Mouse (Mus musculus) forebrain, embryonic 14.5 days (tissue): ENCODE measurements around the gene P3h2. TPM values are rescaled to one million over a fixed set of nuclear protein-coding genes. Genes with fewer than 3 reads are reported as not detected.

ENCODE experiments used
- ATAC-seq: fragments of 200-750 bp; cut with Nextera tagmentation; 2 replicates; pipeline ENCODE4 v1.8.0; 2017; ENCODE audit warnings: mild to moderate bottlenecking, moderate library complexity
- DNase-seq: peaks from one replicate; pipeline ENCODE4 v3.0.0-alpha.2; 2015; ENCODE audit warnings: low spot score
- H3K27ac ChIP-seq: fragments of 300-500 bp; sonication (generic); 2 replicates; pipeline ENCODE4 v1.5.1; 2014; ENCODE audit warnings: low read depth, mild to moderate bottlenecking, control low read depth, low read length, moderate library complexity
- H3K27me3 ChIP-seq: fragments of 300-500 bp; sonication (generic); replicated peaks from 2 replicates; pipeline ENCODE4 v1.6.1; 2014; ENCODE audit warnings: low read length, control low read depth, mixed read lengths; ENCODE audit not compliant: control insufficient read depth, insufficient read depth
- H3K36me3 ChIP-seq: fragments of 300-500 bp; sonication (generic); 2 replicates; pipeline ENCODE4 v1.6.1; 2014; ENCODE audit warnings: low read length, control low read depth; ENCODE audit not compliant: control insufficient read depth, insufficient read depth
- H3K4me1 ChIP-seq: fragments of 300-500 bp; sonication (generic); 2 replicates; pipeline ENCODE4 v1.6.1; 2014; ENCODE audit warnings: antibody characterized with exemption, low read length, control low read depth; ENCODE audit not compliant: control insufficient read depth, insufficient read depth
- H3K4me2 ChIP-seq: fragments of 300-500 bp; sonication (generic); 2 replicates; pipeline ENCODE4 v1.6.1; 2014; ENCODE audit warnings: mild to moderate bottlenecking, control low read depth, low read length
- H3K4me3 ChIP-seq: fragments of 300-500 bp; sonication (generic); 2 replicates; pipeline ENCODE4 v1.5.1; 2014; ENCODE audit warnings: low read depth, low read length, control low read depth
- H3K9ac ChIP-seq: fragments of 300-500 bp; sonication (generic); 2 replicates; pipeline ENCODE4 v1.6.1; 2014; ENCODE audit warnings: mild to moderate bottlenecking, low read length, control low read depth, moderate library complexity
- H3K9me3 ChIP-seq: fragments of 300-500 bp; sonication (generic); replicated peaks from 2 replicates; pipeline ENCODE4 v1.6.1; 2016; ENCODE audit warnings: low read length, control low read depth, mixed read lengths; ENCODE audit not compliant: control insufficient read depth
- WGBS: fragments of 180-500 bp; shearing (Covaris S2); extraction: QIAGEN DNeasy Blood & Tissue Kit; methylation state at CpG from one replicate; pipeline ENCODE4 v1.1.7; 2014; 5-methylcytosine and 5-hydroxymethylcytosine counted together
- polyA plus RNA-seq: library from polyadenylated mRNA; unstranded; fragments of >200 nt; fragmentation: Nextera tagmentation; extraction: Ambion mirVana; gene quantifications from 2 replicates; pipeline ENCODE4 v1.2.1, GENCODE M21; 2014

Gene P3h2
- polyA plus RNA-seq, 1 experiment from 2014 or later: 0.51 TPM

DNA sequence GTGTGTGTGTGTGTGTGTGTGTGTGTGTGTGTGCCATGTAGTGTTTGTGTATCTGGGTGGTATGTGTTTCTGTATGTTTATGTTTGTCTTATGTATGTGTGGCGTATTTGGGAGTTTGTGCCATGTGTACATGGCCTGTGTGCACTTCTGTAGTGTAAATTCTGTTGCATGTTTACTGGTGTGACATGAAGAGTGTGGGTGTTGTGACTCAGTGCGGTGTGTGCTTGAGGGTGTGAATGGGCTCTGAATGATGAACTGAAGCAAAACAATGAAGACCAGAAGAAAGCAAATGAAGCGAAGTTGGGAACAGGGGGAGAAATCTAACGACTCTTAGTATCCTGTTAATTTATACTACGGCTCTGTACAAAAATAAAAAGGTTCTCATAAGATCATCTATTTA lies 145.7 kb downstream of the P3h2 start:
- Histone ChIP-seq H3K4me3 (no peak overlapping the region), H3K27me3 (no peaks in the 10 kb centered on the region), H3K36me3 (no peaks in the 10 kb centered on the region), H3K4me1 (no peaks in the 10 kb centered on the region), H3K9ac (no peak overlapping the region), H3K27ac (no peak overlapping the region), H3K4me2 (no peak overlapping the region), H3K9me3 (no peaks in the 10 kb centered on the region)
- ATAC-seq: peak; percentile 66; the same call in 1 of the 2 replicates
- WGBS: 55% methylated on average over 5 of the region's 5 CpGs
- DNase-seq: no peak

DNA sequence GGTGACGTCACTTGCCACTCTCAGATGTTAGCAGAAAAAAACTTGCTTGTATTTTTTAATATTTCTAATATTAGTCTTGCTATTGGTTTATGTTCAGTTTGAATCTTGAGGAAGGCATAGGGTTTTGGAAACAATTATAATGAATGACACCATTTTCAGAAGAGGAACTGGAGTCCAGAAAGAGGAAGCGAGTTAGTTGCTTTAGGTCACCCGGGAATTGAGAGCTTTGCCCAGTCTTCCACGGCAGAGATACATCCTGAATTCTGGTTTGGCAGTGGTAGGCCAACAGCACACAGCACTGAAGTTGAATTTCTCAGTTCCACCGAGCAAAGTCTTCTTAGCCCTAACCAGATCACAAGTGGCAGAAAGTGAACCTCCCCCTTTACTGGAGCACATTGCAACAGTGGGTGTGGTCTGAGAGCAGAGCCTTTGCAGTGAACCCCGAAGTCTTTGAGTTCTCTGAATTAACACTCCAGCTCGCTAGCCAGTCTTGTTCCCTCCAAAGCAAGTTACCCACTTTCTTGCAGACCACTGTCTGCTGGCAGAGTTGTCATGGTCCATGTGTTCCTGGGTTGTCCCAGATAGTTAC lies 146.8 kb downstream of the P3h2 start:
- ATAC-seq: no peak
- WGBS: 80% methylated on average over 7 of the region's 7 CpGs
- no peak overlapping the region for H3K27ac ChIP-seq
- H3K27me3 ChIP-seq: no peaks in the 10 kb centered on the region
- no peak overlapping the region for H3K9ac ChIP-seq
- H3K4me1 ChIP-seq: no peaks in the 10 kb centered on the region
- no peak overlapping the region for H3K4me3 ChIP-seq
- DNase-seq: no peak
- H3K4me2 ChIP-seq: no peak overlapping the region
- H3K36me3 ChIP-seq: no peaks in the 10 kb centered on the region
- H3K9me3 ChIP-seq: no peaks in the 10 kb centered on the region

DNA sequence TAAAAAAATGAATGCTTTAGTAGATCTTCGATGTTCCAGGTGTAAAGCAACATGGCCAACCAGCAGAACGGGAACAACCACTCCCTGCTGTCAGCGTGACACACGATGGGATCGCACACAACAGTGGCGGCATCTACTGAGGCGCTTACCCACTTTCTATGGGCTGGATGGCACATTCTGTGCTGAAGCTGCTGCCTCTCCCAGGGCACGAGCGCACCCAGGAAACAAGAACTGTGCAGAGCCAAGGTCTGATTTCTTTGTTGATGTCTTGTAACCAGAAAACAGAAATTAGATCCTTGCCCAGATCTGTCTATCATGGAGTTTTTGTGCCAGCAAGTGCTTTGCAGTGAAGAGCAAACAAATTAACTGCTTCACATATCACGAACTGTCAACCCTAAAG lies 147.4 kb downstream of the P3h2 start:
- no peak for ATAC-seq
- Histone ChIP-seq H3K4me3 (no peak overlapping the region), H3K9me3 (no peaks in the 10 kb centered on the region), H3K27ac (no peak overlapping the region), H3K36me3 (no peaks in the 10 kb centered on the region), H3K27me3 (no peaks in the 10 kb centered on the region), H3K4me1 (no peaks in the 10 kb centered on the region), H3K9ac (no peak overlapping the region), H3K4me2 (no peak overlapping the region)
- 80% methylated on average over 10 of the region's 10 CpGs for WGBS
- DNase-seq: peak; percentile 54

DNA sequence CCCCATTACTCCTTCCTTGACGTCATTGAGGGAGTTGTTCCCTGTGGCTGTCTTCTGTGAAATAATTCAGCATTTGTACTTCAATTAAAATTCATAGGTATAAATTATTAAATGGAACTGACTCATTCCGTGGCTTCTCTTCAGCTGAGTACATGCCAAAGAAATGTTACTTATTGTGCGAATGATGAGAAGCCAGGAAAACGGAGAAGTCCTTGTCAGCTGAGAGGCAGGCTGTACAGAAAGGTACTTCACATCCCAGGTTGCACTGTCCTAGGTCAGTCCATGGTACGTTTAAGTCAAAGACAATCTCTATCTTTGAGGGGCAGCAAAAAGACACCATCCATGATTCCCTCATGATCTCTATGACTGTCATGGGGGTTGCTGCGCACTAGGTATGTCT lies 148.8 kb downstream of the P3h2 start:
- Histone ChIP-seq H3K27ac (no peak overlapping the region), H3K4me1 (no peaks in the 10 kb centered on the region), H3K36me3 (no peaks in the 10 kb centered on the region), H3K9me3 (no peaks in the 10 kb centered on the region), H3K27me3 (no peaks in the 10 kb centered on the region), H3K4me3 (no peak overlapping the region), H3K9ac (no peak overlapping the region), H3K4me2 (no peak overlapping the region)
- WGBS: 90% methylated on average over 6 of the region's 6 CpGs
- no peak for DNase-seq
- no peak for ATAC-seq

DNA sequence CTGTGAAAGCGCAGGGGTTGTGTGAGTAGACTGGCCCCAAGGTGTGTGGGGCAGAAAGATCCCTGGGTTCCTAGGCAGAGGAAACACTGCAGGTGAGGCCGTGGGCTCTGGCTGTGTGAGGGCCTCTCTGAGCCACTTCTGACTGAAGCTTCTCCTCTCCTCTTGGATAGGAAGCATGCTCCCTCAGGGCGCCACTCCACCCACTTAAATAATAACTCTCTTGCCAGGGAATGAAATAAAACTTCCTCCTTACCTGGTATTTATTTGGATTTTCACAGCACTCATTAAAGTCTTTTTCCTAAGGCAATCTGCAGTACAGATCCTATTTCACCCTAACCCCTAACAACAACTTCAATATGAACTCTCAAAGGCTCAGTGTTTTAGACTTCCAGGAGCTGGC lies 151.0 kb downstream of the P3h2 start:
- no peaks in the 10 kb centered on the region for H3K4me1 ChIP-seq
- DNase-seq: no peak
- no peak overlapping the region for H3K27ac ChIP-seq
- H3K36me3 ChIP-seq: no peaks in the 10 kb centered on the region
- WGBS: 94% methylated on average over 3 of the region's 3 CpGs
- H3K27me3 ChIP-seq: no peaks in the 10 kb centered on the region
- H3K4me3 ChIP-seq: no peak overlapping the region
- no peak overlapping the region for H3K4me2 ChIP-seq
- no peaks in the 10 kb centered on the region for H3K9me3 ChIP-seq
- no peak overlapping the region for H3K9ac ChIP-seq
- ATAC-seq: no peak

DNA sequence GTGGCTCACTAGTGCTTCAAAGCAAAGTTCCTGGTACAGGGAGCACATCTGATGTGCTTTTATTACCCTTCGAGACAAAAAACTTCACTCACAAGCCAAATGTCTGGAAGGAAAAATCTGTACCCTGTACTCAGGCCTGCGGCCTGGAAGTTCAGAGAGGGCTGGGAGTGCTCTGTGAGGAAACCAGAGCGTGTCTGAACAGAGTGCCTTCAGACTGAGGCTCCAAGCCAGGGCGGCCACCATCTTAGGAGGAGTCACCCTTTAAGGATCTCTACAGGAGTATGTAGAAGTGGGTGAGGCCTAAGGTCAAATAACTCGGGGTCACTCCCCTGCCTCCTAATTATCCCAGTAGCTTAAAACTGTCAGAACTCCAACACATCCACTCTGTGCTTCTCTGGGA lies 152.2 kb downstream of the P3h2 start:
- H3K4me2 ChIP-seq: no peak overlapping the region
- no peak for ATAC-seq
- 82% methylated on average over 5 of the region's 5 CpGs for WGBS
- H3K4me1 ChIP-seq: no peaks in the 10 kb centered on the region
- no peak overlapping the region for H3K9ac ChIP-seq
- H3K9me3 ChIP-seq: no peaks in the 10 kb centered on the region
- no peaks in the 10 kb centered on the region for H3K27me3 ChIP-seq
- no peak overlapping the region for H3K27ac ChIP-seq
- H3K4me3 ChIP-seq: no peak overlapping the region
- no peak for DNase-seq
- H3K36me3 ChIP-seq: no peaks in the 10 kb centered on the region

DNA sequence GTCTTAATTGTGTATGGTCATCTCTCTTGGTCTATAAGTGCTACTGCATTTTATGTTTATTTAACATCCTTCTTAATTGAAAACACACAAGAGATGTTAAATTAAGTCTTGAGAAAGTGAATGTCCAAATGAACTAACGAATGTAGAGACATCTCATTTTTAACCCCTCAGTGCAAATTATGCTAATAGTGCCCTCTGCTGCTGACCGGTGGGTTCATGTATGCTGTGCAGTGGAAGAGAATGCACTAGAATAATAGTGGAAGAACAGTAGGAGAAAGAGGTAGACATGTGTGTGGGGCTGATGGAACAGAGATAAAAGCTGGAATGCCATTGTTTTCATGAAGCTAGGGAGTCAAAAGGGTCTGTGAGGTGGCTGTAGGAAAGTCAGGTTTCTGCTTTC lies 153.6 kb downstream of the P3h2 start:
- WGBS: 56% methylated on average over 2 of the region's 2 CpGs
- no peak overlapping the region for H3K27ac ChIP-seq

DNA sequence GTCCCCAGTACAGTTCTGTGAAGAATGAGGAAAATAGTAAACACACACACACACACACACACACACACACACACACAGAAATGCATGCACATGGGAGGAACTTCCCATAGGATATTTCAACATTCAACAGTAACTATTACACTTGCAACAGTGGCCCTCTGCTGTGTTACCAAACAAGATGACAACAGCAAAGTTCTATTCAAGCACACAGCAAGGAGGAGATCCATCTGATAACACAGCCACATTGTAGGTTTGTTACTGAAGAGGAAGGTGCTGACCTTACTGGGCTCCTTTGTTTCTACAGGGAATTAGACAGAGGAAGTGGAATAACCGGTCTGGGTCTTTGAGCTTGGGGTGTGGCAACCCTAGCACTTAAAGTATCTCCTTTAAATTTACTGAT lies 157.5 kb downstream of the P3h2 start:
- WGBS: 71% methylated on average over 1 of the region's 1 CpGs
- Histone ChIP-seq H3K27me3 (no peaks in the 10 kb centered on the region), H3K4me1 (no peaks in the 10 kb centered on the region), H3K4me2 (no peak overlapping the region), H3K4me3 (no peak overlapping the region), H3K9ac (no peak overlapping the region), H3K9me3 (no peaks in the 10 kb centered on the region), H3K27ac (no peak overlapping the region), H3K36me3 (no peaks in the 10 kb centered on the region)
- DNase-seq (no peak), ATAC-seq (no peak)

More for the DNA sequence above, 153.6 kb downstream of the P3h2 start:
- Histone ChIP-seq H3K4me2 (no peak overlapping the region), H3K4me1 (no peaks in the 10 kb centered on the region), H3K4me3 (no peak overlapping the region), H3K9ac (no peak overlapping the region), H3K9me3 (no peaks in the 10 kb centered on the region), H3K27me3 (no peaks in the 10 kb centered on the region), H3K36me3 (no peaks in the 10 kb centered on the region)
- ATAC-seq (no peak), DNase-seq (peak; percentile 22)

DNA sequence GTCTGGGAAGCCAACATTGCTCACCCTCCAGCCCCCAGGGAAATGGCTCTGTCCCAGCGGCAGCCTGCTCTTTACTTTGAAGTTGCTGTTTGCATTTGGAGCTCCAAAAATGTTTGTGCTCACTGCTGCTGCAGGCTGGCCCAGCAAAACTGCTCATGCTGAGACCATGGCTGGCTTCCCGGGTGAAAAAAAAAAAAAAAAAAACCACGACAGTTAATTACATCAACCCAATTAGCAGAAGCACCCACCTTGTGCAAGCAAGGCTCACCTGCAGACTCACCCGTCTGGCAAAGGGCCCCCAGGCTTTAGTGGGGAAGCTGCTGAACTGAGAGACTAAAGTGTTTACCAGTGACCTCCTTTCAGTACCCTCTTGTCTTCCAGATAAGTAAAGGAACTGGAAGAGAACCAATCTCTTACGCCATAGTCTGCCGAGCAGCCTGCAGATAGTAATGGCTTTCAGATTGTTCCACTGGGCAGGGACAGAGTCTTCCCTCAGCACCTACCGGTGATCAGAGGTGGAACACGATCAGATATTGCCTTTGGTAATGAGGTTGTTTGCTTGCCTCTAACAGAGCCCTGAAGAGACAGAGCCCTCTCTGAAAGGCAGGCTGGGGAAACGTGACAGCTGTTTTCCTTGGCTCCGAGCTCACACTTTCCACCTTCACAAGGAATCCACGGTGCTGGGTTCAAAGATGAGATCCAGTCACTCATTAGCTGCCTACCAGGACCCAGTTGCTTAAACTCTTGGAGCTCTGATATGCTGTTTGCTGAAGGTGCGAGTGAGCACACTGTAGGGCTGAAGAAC lies 160.2 kb downstream of the P3h2 start:
- no peaks in the 10 kb centered on the region for H3K36me3 ChIP-seq
- H3K9ac ChIP-seq: no peak overlapping the region
- peak; percentile 55 for DNase-seq
- no peak overlapping the region for H3K4me3 ChIP-seq
- no peaks in the 10 kb centered on the region for H3K27me3 ChIP-seq
- no peak overlapping the region for H3K27ac ChIP-seq
- no peaks in the 10 kb centered on the region for H3K4me1 ChIP-seq
- WGBS: 49% methylated on average over 12 of the region's 12 CpGs
- no peak overlapping the region for H3K4me2 ChIP-seq
- peak; percentile 57; the same call in 1 of the 2 replicates for ATAC-seq
- no peaks in the 10 kb centered on the region for H3K9me3 ChIP-seq
